Mouse (Mus musculus) CD4-positive, CD25-positive, alpha-beta regulatory T cell, adult 2 months (primary cell): ENCODE results near the gene Abhd6.

Experiments
- DNase-seq: peaks from one replicate; pipeline ENCODE4 v3.0.0-alpha.2; 2012; ENCODE audit warnings: low read depth, low spot score

The Abhd6 gene

GRCm38 (mm10) chr14:8059938-8060337, 57.2 kb downstream of the Abhd6 start:
- no peak for DNase-seq

GRCm38 (mm10) chr14:8062076-8062475, 59.4 kb downstream of the Abhd6 start:
- no peak for DNase-seq

DNA sequence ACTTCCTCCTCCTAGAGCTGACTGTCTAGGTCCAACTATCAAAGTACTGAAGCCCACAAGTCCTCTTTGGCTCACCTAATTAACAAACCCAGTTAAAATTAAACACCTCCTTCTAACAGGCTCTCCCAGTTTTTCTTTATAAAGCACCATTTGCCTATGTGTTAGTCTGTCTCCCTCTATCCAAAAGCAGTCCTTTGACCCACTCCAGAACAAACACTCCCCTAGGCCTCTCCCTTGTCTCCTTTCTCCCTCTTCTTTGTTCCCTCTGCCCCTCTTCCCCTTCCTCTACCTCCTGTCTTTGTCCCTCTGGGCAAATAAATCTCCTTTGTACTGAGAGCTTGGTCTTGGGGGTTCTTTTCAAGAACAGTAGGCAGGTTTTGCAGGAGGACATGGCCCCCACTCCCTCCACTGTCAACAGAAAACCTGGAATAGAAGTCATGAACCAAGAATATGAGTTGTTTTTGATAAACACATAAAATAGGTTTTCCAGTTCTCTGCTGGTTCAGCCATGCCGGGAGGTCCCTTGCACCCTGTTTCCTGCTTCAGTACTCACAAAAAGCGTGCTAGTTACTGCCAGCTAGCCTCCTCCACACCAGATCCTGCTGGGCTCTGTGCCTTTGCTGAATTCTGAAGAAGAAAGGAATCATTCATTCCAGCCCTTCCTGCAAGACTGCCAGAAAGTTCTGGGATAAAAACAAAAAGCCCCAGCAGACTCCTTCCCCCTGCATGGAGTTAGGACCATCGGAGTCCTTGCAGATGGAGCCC, 60.0 kb downstream of the Abhd6 start:
- DNase-seq: no peak

- no peak for DNase-seq
These were observed 61.4 kb downstream of the Abhd6 start for GRCm38 (mm10) chr14:8063835-8064785.

GRCm38 (mm10) chr14:8080165-8080679, 77.5 kb downstream of the Abhd6 start, which contains the start of gene Rpp14:
Gene Rpp14 (plus strand): TSS chr14:8080367.
- peak; percentile 98 for DNase-seq

DNA sequence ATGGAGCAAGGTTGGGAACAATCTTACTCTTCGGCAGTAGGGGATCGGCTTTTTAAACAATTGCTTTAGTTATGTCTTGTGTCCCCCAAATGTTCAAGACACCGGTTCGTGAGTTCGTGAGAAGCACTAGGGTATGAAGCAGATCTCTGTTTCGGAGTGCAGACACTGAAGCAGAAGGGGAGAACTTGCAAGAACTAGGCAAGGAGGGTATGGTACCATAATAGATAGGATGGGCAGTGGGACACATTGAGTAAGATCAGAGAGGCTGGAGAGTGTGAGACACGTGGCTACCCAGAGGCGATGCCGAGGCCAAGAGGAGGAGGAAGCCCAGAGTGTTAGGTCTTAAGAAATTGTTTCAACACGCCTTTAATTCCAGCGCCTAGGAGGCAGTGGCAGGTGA, 78.0 kb downstream of the Abhd6 start:
- no peak for DNase-seq

DNA sequence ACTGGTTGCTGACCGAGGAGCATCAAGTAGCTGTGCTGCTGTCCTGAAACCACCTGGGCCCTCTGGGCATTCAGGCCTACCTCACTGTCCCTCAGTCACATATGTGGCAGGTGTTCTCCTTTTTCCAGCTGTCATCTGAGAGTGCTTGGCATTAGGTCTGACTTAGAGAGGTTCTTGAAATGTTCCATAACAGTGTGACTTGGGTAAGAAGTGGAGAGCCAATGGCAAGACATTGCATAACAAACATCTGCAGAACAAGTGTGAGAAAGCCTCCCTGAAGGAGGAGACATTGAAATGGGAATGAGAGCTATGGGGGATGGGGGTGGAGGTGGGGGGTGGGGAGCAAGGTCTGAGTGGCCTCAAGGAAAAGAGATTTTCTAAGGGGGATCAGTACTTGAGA, 80.2 kb downstream of the Abhd6 start:
- DNase-seq: no peak

DNA sequence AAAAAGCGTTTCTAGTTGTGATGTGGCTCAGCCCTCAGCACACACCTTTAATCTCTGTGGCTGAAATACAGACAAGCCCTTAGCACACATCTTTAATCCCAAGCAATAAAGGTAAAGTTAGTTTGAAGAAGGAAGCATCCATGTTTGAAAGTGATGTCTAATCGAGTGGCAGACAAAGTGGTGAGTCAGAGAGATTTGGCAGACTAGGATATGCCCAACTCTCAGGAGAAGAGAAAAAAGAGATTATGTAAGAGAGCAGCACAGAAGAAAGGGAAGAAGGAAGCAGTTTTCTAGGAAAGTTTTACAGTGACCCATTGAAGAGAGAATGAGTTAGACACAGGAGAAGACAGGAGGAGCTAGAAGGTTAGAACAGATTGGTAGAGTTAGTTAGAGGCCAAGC, 86.3 kb downstream of the Abhd6 start:
- DNase-seq: no peak

DNA sequence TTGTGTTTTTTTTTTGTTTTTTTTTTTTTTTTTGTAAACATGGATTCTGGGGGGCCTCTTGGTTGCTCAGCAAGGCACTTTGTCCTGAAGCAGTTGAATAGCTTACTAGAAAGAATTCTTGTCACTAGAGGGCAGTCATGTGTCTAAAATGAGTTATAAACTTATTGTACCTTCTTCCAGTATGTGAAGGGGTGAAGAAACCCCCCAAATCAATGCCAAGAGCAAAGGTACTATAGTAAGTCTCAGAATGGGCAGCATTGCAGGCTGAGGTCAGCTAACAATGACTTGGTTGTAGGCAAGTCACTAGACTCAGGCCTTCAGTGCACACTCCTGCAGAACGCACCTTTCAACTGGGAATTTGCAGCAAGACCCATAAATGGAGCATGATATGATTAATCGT, 89.9 kb downstream of the Abhd6 start:
- DNase-seq: peak; percentile 68

- no peak for DNase-seq
These were observed 90.7 kb downstream of the Abhd6 start for GRCm38 (mm10) chr14:8093427-8093826.

DNA sequence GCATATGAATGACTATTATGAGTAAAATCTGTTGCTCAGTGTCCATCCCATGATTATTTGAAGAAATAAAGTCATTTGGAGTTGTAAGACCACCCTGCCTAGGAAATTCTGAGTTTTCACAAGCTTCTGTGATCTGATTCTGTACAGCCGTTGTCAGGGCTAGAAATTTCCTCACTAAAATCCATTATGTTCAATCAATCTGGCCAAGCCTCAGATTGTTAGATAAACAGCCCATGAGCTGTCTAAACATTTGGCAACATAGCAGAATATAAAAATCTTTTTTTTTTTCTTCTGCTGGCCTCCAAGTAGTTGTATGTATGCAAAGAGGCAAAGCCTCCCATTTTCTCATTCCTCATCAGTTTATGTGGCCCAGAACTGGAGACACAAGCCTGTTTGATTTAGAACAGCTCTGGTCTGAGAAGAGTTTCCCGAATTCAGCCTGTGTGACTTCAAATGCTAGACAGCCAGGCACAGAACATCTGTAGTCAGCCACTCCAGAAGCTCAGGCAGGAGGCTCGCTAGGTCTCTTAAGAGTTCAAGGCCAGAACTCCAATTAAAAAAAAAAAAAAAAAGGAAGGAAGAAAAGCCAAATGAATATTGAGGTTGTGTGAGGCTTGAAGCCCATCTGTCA, 92.3 kb downstream of the Abhd6 start:
- DNase-seq: no peak

- peak; percentile 36 for DNase-seq
These were observed 92.9 kb downstream of the Abhd6 start for GRCm38 (mm10) chr14:8095562-8095950.

- DNase-seq: peak; percentile 92
These were observed 95.4 kb downstream of the Abhd6 start, which contains the start of gene Pxk for GRCm38 (mm10) chr14:8097978-8098686. Gene Pxk (plus strand): TSS chr14:8098211.

GRCm38 (mm10) chr14:8098687-8098995, 95.9 kb downstream of the Abhd6 start:
- peak; percentile 13 for DNase-seq

GRCm38 (mm10) chr14:8099561-8100021, 96.9 kb downstream of the Abhd6 start:
- DNase-seq: peak; percentile 61

DNA sequence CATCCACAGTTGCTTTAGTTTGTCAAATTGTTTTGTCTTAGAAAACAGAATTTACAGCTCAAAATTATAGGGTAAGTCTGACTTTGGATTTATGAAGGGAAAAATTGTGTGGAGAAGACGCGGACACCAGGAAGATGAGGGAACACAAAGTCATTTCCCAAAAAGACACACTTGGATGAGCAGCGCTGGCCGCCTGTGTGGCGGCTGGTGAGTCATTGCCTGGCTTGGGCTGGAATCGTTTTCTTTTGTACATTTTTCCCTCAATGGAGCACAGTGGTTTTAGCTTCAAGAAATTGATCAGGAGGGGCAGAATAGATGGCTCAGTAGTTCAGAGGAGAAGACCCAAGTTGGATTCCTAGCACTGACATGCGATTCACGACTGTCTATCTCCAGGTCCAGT, 99.2 kb downstream of the Abhd6 start:
- DNase-seq: no peak

GRCm38 (mm10) chr14:8102676-8103075, 100.0 kb downstream of the Abhd6 start:
- no peak for DNase-seq
